Mouse (Mus musculus): ENCODE data around the gene Zc2hc1c.

- TF ChIP-seq POLR2A (IDR thresholded peaks at IDR 0.05; ENCODE audit: low read depth, low read length), result no peak
- no peak for TF ChIP-seq CTCF (IDR thresholded peaks at IDR 0.05; ENCODE audit: extremely low read depth, insufficient read length, insufficient replicate concordance, low read depth, low read length)
Measured at GRCm38 (mm10) chr12:85289157-85290000, 988 bp downstream of the Zc2hc1c start.
